Mouse (Mus musculus) CH12.LX (cell line): ENCODE measurements around the gene Slc4a8. TPM values are rescaled to one million over a fixed set of nuclear protein-coding genes. Genes with fewer than 3 reads are reported as not detected.

Experiments
- DNase-seq: peaks from one replicate; pipeline ENCODE4 v3.0.0-alpha.2; 2013; ENCODE audit errors: extremely low read depth
- H3K27ac ChIP-seq: 2 replicates; pipeline ENCODE4 v1.5.1; 2012; ENCODE audit warnings: low read depth, mild to moderate bottlenecking, control low read depth, moderate library complexity; ENCODE audit not compliant: insufficient read depth
- H3K27me3 ChIP-seq: replicated peaks from 2 replicates; pipeline ENCODE3; 2012; ENCODE audit warnings: inconsistent platforms
- H3K36me3 ChIP-seq, 2 experiments: replicated peaks in 1 of 2; 2 replicates each; pipeline versions ENCODE3 to v1.6.1; 2012; ENCODE audit warnings: inconsistent platforms in 1 of 2, low read length in 1 of 2, mild to moderate bottlenecking in 1 of 2, mixed read lengths in 1 of 2, moderate library complexity in 1 of 2; ENCODE audit not compliant: control insufficient read depth in 1 of 2, insufficient read depth in 1 of 2
- H3K4me1 ChIP-seq, 2 experiments: 2 replicates each; pipeline ENCODE4 v1.6.1; 2012; ENCODE audit warnings: inconsistent platforms in 1 of 2, moderate library complexity in 1 of 2; ENCODE audit not compliant: insufficient read depth in 2 of 2, control insufficient read depth in 1 of 2
- H3K4me2 ChIP-seq: 2 replicates; pipeline ENCODE4 v1.6.1; 2012; ENCODE audit warnings: low read depth, mild to moderate bottlenecking, control low read depth; ENCODE audit not compliant: poor library complexity, insufficient read depth, severe bottlenecking
- H3K4me3 ChIP-seq, 3 experiments: fragments of 150-350 bp in 1 of 3; sonication (generic) in 1 of 3; replicated peaks in 1 of 3; 2 replicates each; pipeline versions ENCODE3 to v1.5.1; 2011 to 2012; ENCODE audit warnings: low read depth in 2 of 3, low read length in 2 of 3, mild to moderate bottlenecking in 2 of 3, moderate library complexity in 2 of 3, control low read depth in 1 of 3, improper control_type of control experiment in 1 of 3, inconsistent platforms in 1 of 3, mixed read lengths in 1 of 3; ENCODE audit not compliant: poor library complexity in 1 of 3
- H3K79me2 ChIP-seq: replicated peaks from 2 replicates; pipeline ENCODE4 v1.6.1; 2012; ENCODE audit warnings: mild to moderate bottlenecking, moderate library complexity; ENCODE audit not compliant: control insufficient read depth, poor library complexity, insufficient read depth, severe bottlenecking; ENCODE audit errors: extremely low read depth
- H3K9ac ChIP-seq: 2 replicates; pipeline ENCODE4 v1.6.1; 2012; ENCODE audit warnings: low read depth, mild to moderate bottlenecking, control low read depth, moderate library complexity; ENCODE audit not compliant: insufficient read depth
- H3K9me3 ChIP-seq: replicated peaks from 2 replicates; pipeline ENCODE3; 2012; ENCODE audit warnings: low read length, inconsistent platforms, mixed read lengths
- BHLHE40 ChIP-seq: IDR thresholded peaks from 2 replicates; pipeline ENCODE4 v1.6.1; 2011; ENCODE audit warnings: mild to moderate bottlenecking, low read depth, low read length, improper control_type of control experiment
- CHD1 ChIP-seq: IDR thresholded peaks from 2 replicates; pipeline ENCODE4 v1.6.1; 2012; ENCODE audit warnings: low read depth, low read length, improper control_type of control experiment, inconsistent platforms
- CHD2 ChIP-seq: IDR thresholded peaks from 2 replicates; pipeline ENCODE4 v1.6.1; 2011; ENCODE audit warnings: low read length, improper control_type of control experiment
- CTCF ChIP-seq, 2 experiments: IDR thresholded peaks in 1 of 2; conservative IDR thresholded peaks in 1 of 2; 2 replicates each; pipeline ENCODE4 v1.5.1; 2011 to 2012; ENCODE audit warnings: low read depth in 2 of 2, low read length in 2 of 2, improper control_type of control experiment in 1 of 2, inconsistent platforms in 1 of 2, mild to moderate bottlenecking in 1 of 2, moderate library complexity in 1 of 2
- E2F4 ChIP-seq: IDR thresholded peaks from 2 replicates; pipeline ENCODE4 v1.6.1; 2011; ENCODE audit warnings: low read depth, low read length, improper control_type of control experiment; ENCODE audit not compliant: insufficient replicate concordance
- ELF1 ChIP-seq: IDR thresholded peaks from 2 replicates; pipeline ENCODE4 v1.6.1; 2014; ENCODE audit warnings: low read depth, mild to moderate bottlenecking, inconsistent platforms, low read length, improper control_type of control experiment
- EP300 ChIP-seq: IDR thresholded peaks from 2 replicates; pipeline ENCODE4 v1.6.1; 2011; ENCODE audit warnings: low read length, improper control_type of control experiment
- ETS1 ChIP-seq: conservative IDR thresholded peaks from 2 replicates; pipeline ENCODE4 v1.6.1; 2012; ENCODE audit warnings: low read depth, mild to moderate bottlenecking, inconsistent platforms, low read length, improper control_type of control experiment, moderate library complexity
- GABPA ChIP-seq: IDR thresholded peaks from 2 replicates; pipeline ENCODE4 v1.6.1; 2012; ENCODE audit warnings: low read depth, low read length, improper control_type of control experiment, inconsistent platforms; ENCODE audit not compliant: insufficient replicate concordance
- HCFC1 ChIP-seq: IDR thresholded peaks from 2 replicates; pipeline ENCODE4 v1.6.1; 2012; ENCODE audit warnings: low read depth, mild to moderate bottlenecking, inconsistent platforms, low read length, improper control_type of control experiment
- IRF4 ChIP-seq: IDR thresholded peaks from 2 replicates; pipeline ENCODE4 v1.6.1; 2014; ENCODE audit warnings: low read depth, mild to moderate bottlenecking, inconsistent platforms, low read length, improper control_type of control experiment
- JUN ChIP-seq: IDR thresholded peaks from 2 replicates; pipeline ENCODE4 v1.6.1; 2011; ENCODE audit warnings: low read depth, mild to moderate bottlenecking, low read length, improper control_type of control experiment, moderate library complexity; ENCODE audit not compliant: insufficient read depth
- JUND ChIP-seq: conservative IDR thresholded peaks from 2 replicates; pipeline ENCODE4 v1.6.1; 2011; ENCODE audit warnings: low read depth, low read length, improper control_type of control experiment
- KAT2A ChIP-seq: IDR thresholded peaks from 2 replicates; pipeline ENCODE4 v1.6.1; 2012; ENCODE audit warnings: low read length, improper control_type of control experiment, inconsistent platforms; ENCODE audit not compliant: insufficient replicate concordance
- MAFK ChIP-seq: IDR thresholded peaks from 2 replicates; pipeline ENCODE4 v1.6.1; 2011; ENCODE audit warnings: low read length, improper control_type of control experiment; ENCODE audit not compliant: insufficient replicate concordance
- MAX ChIP-seq: IDR thresholded peaks from 2 replicates; pipeline ENCODE4 v1.6.1; 2011; ENCODE audit warnings: low read length, improper control_type of control experiment
- MAZ ChIP-seq: IDR thresholded peaks from 2 replicates; pipeline ENCODE4 v1.6.1; 2012; ENCODE audit warnings: low read depth, mild to moderate bottlenecking, inconsistent platforms, low read length, improper control_type of control experiment, moderate library complexity
- MEF2A ChIP-seq: IDR thresholded peaks from 2 replicates; pipeline ENCODE4 v1.6.1; 2014; ENCODE audit warnings: low read depth, mild to moderate bottlenecking, inconsistent platforms, low read length, improper control_type of control experiment, borderline replicate concordance
- MXI1 ChIP-seq: IDR thresholded peaks from 2 replicates; pipeline ENCODE4 v1.6.1; 2011; ENCODE audit warnings: mild to moderate bottlenecking, low read depth, low read length, improper control_type of control experiment
- MYC ChIP-seq: IDR thresholded peaks from 2 replicates; pipeline ENCODE4 v1.6.1; 2011; ENCODE audit warnings: low read depth, mild to moderate bottlenecking, improper control_type of control experiment, low read length
- NELFE ChIP-seq: IDR thresholded peaks from 2 replicates; pipeline ENCODE4 v1.6.1; 2011; ENCODE audit warnings: low read depth, low read length, improper control_type of control experiment
- NRF1 ChIP-seq: IDR thresholded peaks from 2 replicates; pipeline ENCODE4 v1.6.1; 2014; ENCODE audit warnings: low read depth, mild to moderate bottlenecking, inconsistent platforms, low read length, improper control_type of control experiment, moderate library complexity
- PAX5 ChIP-seq: IDR thresholded peaks from 2 replicates; pipeline ENCODE4 v1.6.1; 2012; ENCODE audit warnings: low read length, inconsistent platforms, mixed read lengths
- POLR2A ChIP-seq: IDR thresholded peaks from 2 replicates; pipeline ENCODE4 v1.6.1; 2011; ENCODE audit warnings: low read depth, mild to moderate bottlenecking, improper control_type of control experiment, low read length
- POLR2AphosphoS2 ChIP-seq: IDR thresholded peaks from 2 replicates; pipeline ENCODE4 v1.6.1; 2011; ENCODE audit warnings: low read depth, low read length, improper control_type of control experiment
- RAD21 ChIP-seq: IDR thresholded peaks from 2 replicates; pipeline ENCODE4 v1.6.1; 2011; ENCODE audit warnings: low read depth, mild to moderate bottlenecking, low read length, improper control_type of control experiment, moderate library complexity
- RCOR1 ChIP-seq: conservative IDR thresholded peaks from 2 replicates; pipeline ENCODE4 v1.6.1; 2012; ENCODE audit warnings: low read depth, mild to moderate bottlenecking, inconsistent platforms, low read length, improper control_type of control experiment
- SIN3A ChIP-seq: IDR thresholded peaks from 2 replicates; pipeline ENCODE4 v1.6.1; 2012; ENCODE audit warnings: low read length, improper control_type of control experiment, inconsistent platforms
- SMC3 ChIP-seq: IDR thresholded peaks from 2 replicates; pipeline ENCODE4 v1.6.1; 2011; ENCODE audit warnings: low read depth, low read length, improper control_type of control experiment
- TBP ChIP-seq: conservative IDR thresholded peaks from 2 replicates; pipeline ENCODE4 v1.6.1; 2011; ENCODE audit warnings: low read depth, low read length, improper control_type of control experiment
- TCF12 ChIP-seq: IDR thresholded peaks from 2 replicates; pipeline ENCODE4 v1.6.1; 2014; ENCODE audit warnings: low read depth, mild to moderate bottlenecking, inconsistent platforms, low read length, improper control_type of control experiment
- UBTF ChIP-seq: IDR thresholded peaks from 2 replicates; pipeline ENCODE4 v1.6.1; 2012; ENCODE audit warnings: low read depth, mild to moderate bottlenecking, inconsistent platforms, low read length, improper control_type of control experiment, moderate library complexity
- USF1 ChIP-seq: IDR thresholded peaks from 2 replicates; pipeline ENCODE4 v1.6.1; 2014; ENCODE audit warnings: low read depth, mild to moderate bottlenecking, inconsistent platforms, low read length, improper control_type of control experiment
- USF2 ChIP-seq: conservative IDR thresholded peaks from 2 replicates; pipeline ENCODE4 v1.6.1; 2011; ENCODE audit warnings: low read depth, low read length, improper control_type of control experiment
- ZC3H11A ChIP-seq: IDR thresholded peaks from 2 replicates; pipeline ENCODE4 v1.6.1; 2012; ENCODE audit warnings: low read depth, mild to moderate bottlenecking, inconsistent platforms, low read length, improper control_type of control experiment
- ZKSCAN1 ChIP-seq: IDR thresholded peaks from 2 replicates; pipeline ENCODE4 v1.6.1; 2012; ENCODE audit warnings: low read depth, inconsistent platforms, low read length, improper control_type of control experiment, borderline replicate concordance
- ZMIZ1 ChIP-seq: IDR thresholded peaks from 2 replicates; pipeline ENCODE4 v1.6.1; 2012; ENCODE audit warnings: low read depth, mild to moderate bottlenecking, inconsistent platforms, low read length, improper control_type of control experiment
- ZNF384 ChIP-seq: IDR thresholded peaks from 2 replicates; pipeline ENCODE4 v1.6.1; 2012; ENCODE audit warnings: low read depth, low read length, improper control_type of control experiment, inconsistent platforms
- dilution Hi-C: fragments of 300-500 bp; cut with MboI; formaldehyde crosslinking; loops from 2 replicates; pipeline ENCODE4 v1.14.3; 2020; ENCODE audit warnings: low sequenced_read_pairs; ENCODE audit not compliant: extremely low pct_unique_long_range_greater_than_20kb, extremely low pct_ligation_motif_present
- in situ Hi-C: fragments of 300-500 bp; cut with MboI; formaldehyde crosslinking; loops from 3 replicates; pipeline ENCODE4 v1.14.3; 2019; ENCODE audit warnings: low sequenced_read_pairs, low pct_ligation_motif_present, low pct_unique_long_range_greater_than_20kb, mixed read lengths
- polyA plus RNA-seq: library from polyadenylated mRNA; unstranded; fragments of >175 nt; gene quantifications from 2 replicates; pipeline ENCODE4 v1.2.1, GENCODE M21; 2012; ENCODE audit warnings: low read depth; ENCODE audit not compliant: insufficient read length
- total RNA-seq, 2 experiments: library from RNA; depleted of rRNA; stranded (reverse); fragments of 300-350 nt in 1 of 2; fragments of >200 nt in 1 of 2; gene quantifications; 2 replicates each; pipeline ENCODE4 v1.2.3; 2012 to 2014

Slc4a8 gene
- total and polyA plus RNA-seq, 3 experiments: 4.7 to 9.6 (median 5.1) TPM

- in situ Hi-C loops: no loop called here
Observed at GRCm38 (mm10) chr15:100728586-100728985, 33.0 kb upstream of the Slc4a8 start.

GRCm38 (mm10) chr15:100729281-100729985 lies 32.1 kb upstream of the Slc4a8 start, which contains the start of gene Galnt6:
Galnt6 (minus strand) TSS chr15:100729376.
- no peak for DNase-seq
- peaks cover 13 to 48% of the 10 kb centered on the region in 2 experiments for H3K36me3 ChIP-seq
- no peak within 1 kb of the TSS for H3K27ac ChIP-seq
- dilution Hi-C loops (no loop called here), in situ Hi-C loops (no loop called here)
- H3K4me1 ChIP-seq: peaks cover 22 to 49% of the 10 kb centered on the region in 2 experiments
- H3K79me2 ChIP-seq: no peaks in the 10 kb centered on the region
- H3K9ac ChIP-seq: peak within 1 kb of the TSS; percentile 29
- no peaks in the 10 kb centered on the region for H3K27me3 ChIP-seq
- peak within 1 kb of the TSS in 2 of 3 experiments; percentile 24 to 47 for H3K4me3 ChIP-seq
- H3K9me3 ChIP-seq: peaks cover 5% of the 10 kb centered on the region
- H3K4me2 ChIP-seq: peak within 1 kb of the TSS; percentile 52
- TF ChIP-seq TBP (no peak), KAT2A (no peak), ZNF384 (no peak), MXI1 (no peak), GABPA (no peak), JUN (no peak), SMC3 (no peak), USF1 (no peak), CHD2 (no peak), ZC3H11A (no peak), UBTF (no peak), BHLHE40 (no peak), MEF2A (no peak), EP300 (no peak), HCFC1 (no peak), NRF1 (no peak), PAX5 (no peak), ZKSCAN1 (no peak)

More at GRCm38 (mm10) chr15:100728586-100728985, 33.0 kb upstream of the Slc4a8 start:
- no peak for TF ChIP-seq USF1
- TF ChIP-seq POLR2A: no peak
- 0 out of 2 replicates have a peak, but pooled peaks have one; percentile 32 for TF ChIP-seq ETS1
- TF ChIP-seq JUND: no peak
- TF ChIP-seq TBP: no peak
- no peak for TF ChIP-seq PAX5
- no peak for TF ChIP-seq POLR2AphosphoS2
- TF ChIP-seq ZNF384: no peak
- TF ChIP-seq IRF4: no peak
- TF ChIP-seq SIN3A: no peak
- TF ChIP-seq MXI1: no peak
- peak; percentile 54 for TF ChIP-seq BHLHE40
- no peak for TF ChIP-seq NRF1
- no peak for TF ChIP-seq EP300
- TF ChIP-seq NELFE: 0 out of 2 replicates have a peak, but pooled peaks have one; percentile 18
- TF ChIP-seq RCOR1: no peak
- no peak for TF ChIP-seq CTCF (conservative IDR thresholded peaks at IDR 0.05 in 1 of 2, IDR thresholded peaks at IDR 0.05 in 1 of 2; ENCODE audit: low read depth in 2 of 2, low read length in 2 of 2)
- no peak for TF ChIP-seq GABPA
- no peak for TF ChIP-seq CHD1
- no peak for TF ChIP-seq MAX
- TF ChIP-seq ELF1: peak; percentile 47; the same call in 1 of the 2 replicates
- no peak; the same call in 1 of the 2 replicates for TF ChIP-seq MAZ
- TF ChIP-seq ZC3H11A: no peak
- TF ChIP-seq MYC: 0 out of 2 replicates have a peak, but pooled peaks have one; percentile 29
- no peak for TF ChIP-seq UBTF
- no peak for TF ChIP-seq E2F4
- no peak for TF ChIP-seq MAFK
- TF ChIP-seq KAT2A: no peak
- TF ChIP-seq USF2: no peak
- no peak for TF ChIP-seq ZKSCAN1
- TF ChIP-seq RAD21: no peak
- TF ChIP-seq TCF12: no peak
- no peak for TF ChIP-seq JUN
- TF ChIP-seq ZMIZ1: no peak
- H3K9ac ChIP-seq: peak overlapping the region; percentile 29
- peak overlapping the region; percentile 52 for H3K4me2 ChIP-seq
- no peaks in the 10 kb centered on the region for H3K27me3 ChIP-seq
- H3K9me3 ChIP-seq: peaks cover 5% of the 10 kb centered on the region
- no peak overlapping the region for H3K27ac ChIP-seq
- DNase-seq: peak; percentile 40
- H3K36me3 ChIP-seq: peaks cover 13 to 53% of the 10 kb centered on the region in 2 experiments
- peak overlapping the region in 2 of 3 experiments; percentile 24 to 47 for H3K4me3 ChIP-seq
- no peaks in the 10 kb centered on the region for H3K79me2 ChIP-seq
- dilution Hi-C loops: no loop called here
- H3K4me1 ChIP-seq: peaks cover 22 to 49% of the 10 kb centered on the region in 2 experiments
